Mouse (Mus musculus) Patski (cell line): Measurements from ENCODE around the gene Lrrc4. TPM values are rescaled to one million over a fixed set of nuclear protein-coding genes. Genes with fewer than 3 reads are reported as not detected.

Experiments
- ATAC-seq: fragments of 100-300 bp; one replicate; pipeline ENCODE4 v1.8.0; 2021
- CTCF ChIA-PET: fragments of 350-600 bp; sonication (Branson Sonifier 250); formaldehyde crosslinking; loops from one replicate; lab custom pipeline; 2022; ENCODE audit warnings: inconsistent platforms; lab: Charles Lee
- POLR2A ChIA-PET: fragments of 350-600 bp; sonication (Branson Sonifier 250); formaldehyde crosslinking; loops from one replicate; lab custom pipeline; 2022; ENCODE audit warnings: antibody characterized with exemption, inconsistent platforms; lab: Charles Lee
- DNase-seq: peaks from one replicate; pipeline ENCODE4 v3.0.0-alpha.2; 2011; ENCODE audit warnings: low read depth, low spot score
- H3K27me3 ChIP-seq: fragments of 371-371 bp; one replicate; pipeline ENCODE4 v1.5.1; 2021
- CTCF ChIP-seq: fragments of 100-300 bp; IDR thresholded peaks from one replicate; pipeline ENCODE4 v1.5.1; 2021
- in situ Hi-C: fragments of 300-500 bp; cut with MboI; formaldehyde crosslinking; loops from 3 replicates; pipeline ENCODE4 v1.11.1; 2018; ENCODE audit warnings: low pct_unique_long_range_greater_than_20kb, mixed read lengths
- polyA plus RNA-seq: library from polyadenylated mRNA; unstranded; gene quantifications from one replicate; pipeline ENCODE4 v1.2.3, GENCODE M21; 2021

Lrrc4 gene
- polyA plus RNA-seq, 1 experiment from 2014 or later: not detected

DNA sequence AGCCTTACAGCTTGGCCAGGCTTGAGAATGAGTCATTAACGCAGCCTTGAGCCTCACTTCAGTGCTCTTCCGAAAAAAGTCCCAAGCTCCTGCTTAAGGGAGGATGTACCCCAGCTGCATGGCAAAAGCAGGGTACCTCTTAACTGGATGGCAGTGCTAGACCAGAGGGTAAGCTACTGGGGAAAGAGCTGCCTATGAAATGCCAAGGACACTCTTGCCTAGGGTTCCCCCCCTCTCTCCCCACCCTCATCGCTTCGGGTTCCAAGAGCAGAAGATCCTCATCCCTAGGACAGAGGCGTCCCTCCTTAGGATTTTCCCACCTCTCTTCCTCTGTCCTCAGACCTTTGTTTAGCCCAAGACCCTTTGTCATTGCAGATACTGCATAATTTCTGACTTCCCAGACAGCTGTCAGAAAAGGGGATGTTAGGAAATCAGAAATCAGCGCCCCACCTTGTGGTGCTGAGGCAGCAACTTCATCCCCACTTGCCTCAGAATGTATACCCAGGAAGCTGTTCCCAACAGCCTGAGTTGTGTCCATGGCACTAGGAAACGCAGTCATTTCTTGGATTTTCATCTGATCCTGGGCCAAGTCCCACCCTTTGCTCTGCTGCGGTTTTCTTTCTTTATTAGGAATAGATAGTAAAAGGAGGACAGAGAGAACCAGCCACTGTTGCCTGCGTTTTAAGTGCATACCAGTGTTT is 4.7 kb downstream of the Lrrc4 start:
- ChIA-PET CTCF (interaction anchor here (1.3 kb wide), 1 partner anchor 16 kb away, joined by 4 read pairs; no protein-coding TSS in a partner anchor), POLR2A (no interaction called here)
- no peak for TF ChIP-seq CTCF
- ATAC-seq: no peak
- no peaks in the 10 kb centered on the region for H3K27me3 ChIP-seq
- DNase-seq: no peak
- in situ Hi-C loops: no loop called here

DNA sequence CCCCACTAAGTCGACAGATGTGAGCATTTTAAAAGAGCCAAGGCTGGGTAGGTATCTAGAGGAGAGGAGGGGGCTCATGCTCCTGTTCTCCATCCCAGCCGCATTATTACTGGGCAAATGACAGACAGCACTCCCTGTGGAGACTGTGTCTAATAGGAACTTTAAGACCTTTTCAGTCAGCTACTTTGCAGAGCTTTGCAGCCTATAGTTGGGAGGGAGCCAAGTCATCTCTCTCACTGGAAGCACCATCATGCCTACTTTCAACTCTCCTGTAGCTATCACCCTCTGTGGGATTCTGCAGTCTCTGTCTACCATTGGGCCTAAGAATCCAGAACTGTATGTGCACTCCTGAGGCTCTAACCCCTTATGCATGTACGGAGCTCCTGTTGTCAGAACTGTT is 5.7 kb downstream of the Lrrc4 start:
- H3K27me3 ChIP-seq: no peaks in the 10 kb centered on the region
- in situ Hi-C loops: no loop called here
- CTCF ChIA-PET: no interaction called here
- POLR2A ChIA-PET: no interaction called here
- no peak for ATAC-seq
- TF ChIP-seq CTCF: no peak
- DNase-seq: no peak

DNA sequence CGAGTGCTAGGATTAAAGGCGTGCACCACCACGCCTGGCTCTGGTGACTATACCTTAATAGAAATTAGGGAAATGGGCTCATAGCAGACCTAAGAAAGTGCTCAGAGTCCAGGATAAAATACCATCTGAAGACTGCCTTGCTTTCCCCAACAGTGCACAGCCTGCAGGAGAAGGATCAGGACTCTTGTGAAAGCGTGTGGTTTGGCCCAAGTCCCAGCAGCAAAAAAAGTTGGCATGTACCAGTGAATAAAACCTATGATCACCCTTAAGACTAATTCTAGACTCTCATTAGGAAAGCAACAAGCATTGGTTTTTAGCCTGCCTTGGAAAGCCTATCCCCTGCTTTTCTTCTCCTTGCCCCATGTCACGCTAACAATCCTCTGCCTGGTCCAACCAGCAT is 7.7 kb downstream of the Lrrc4 start:
- CTCF ChIA-PET: no interaction called here
- TF ChIP-seq CTCF: no peak
- ATAC-seq: peak; percentile 53
- no peaks in the 10 kb centered on the region for H3K27me3 ChIP-seq
- POLR2A ChIA-PET: no interaction called here
- peak; percentile 66 for DNase-seq
- in situ Hi-C loops: no loop called here

DNA sequence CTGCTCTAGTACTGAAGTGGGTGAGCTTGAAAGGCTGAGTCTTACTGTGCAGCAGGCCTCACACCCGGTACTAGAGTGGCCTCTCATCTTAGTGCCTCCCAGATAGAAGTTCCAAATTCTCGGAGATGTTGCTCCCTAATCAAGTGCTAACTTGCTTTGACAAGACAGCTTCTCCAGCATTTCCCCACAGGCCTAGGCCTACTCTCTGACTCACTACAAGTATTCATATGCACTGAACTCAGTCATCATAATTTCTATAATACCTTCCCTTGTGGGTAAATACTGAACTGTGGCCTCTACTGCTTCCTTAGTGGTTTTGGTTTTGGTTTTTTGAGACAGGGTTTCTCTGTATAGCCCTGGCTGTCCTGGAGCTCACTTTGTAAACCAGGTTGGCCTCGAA is 8.2 kb downstream of the Lrrc4 start:
- ATAC-seq: no peak
- in situ Hi-C loops: no loop called here
- ChIA-PET POLR2A (no interaction called here), CTCF (no interaction called here)
- DNase-seq: no peak
- TF ChIP-seq CTCF: no peak
- no peaks in the 10 kb centered on the region for H3K27me3 ChIP-seq

DNA sequence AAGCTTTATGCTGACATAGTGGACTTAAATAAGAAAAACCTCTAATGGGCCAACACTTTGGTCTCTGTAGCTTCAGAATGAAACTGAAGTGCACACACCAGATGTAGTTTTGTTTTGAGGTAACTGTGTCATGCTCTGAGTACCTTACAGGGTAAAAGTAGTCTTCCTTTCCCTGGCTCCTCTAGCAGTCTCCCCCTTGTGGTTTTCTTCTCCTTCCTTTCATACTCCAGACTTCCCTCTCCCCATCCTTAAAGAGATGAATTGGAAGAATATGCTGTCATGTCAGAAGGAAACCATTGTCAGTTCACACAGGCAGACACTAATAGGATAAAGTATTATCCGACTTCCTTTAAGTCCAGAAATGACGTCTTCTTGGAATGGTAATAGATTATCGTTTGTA is 9.3 kb downstream of the Lrrc4 start:
- DNase-seq (no peak), ATAC-seq (no peak)
- H3K27me3 ChIP-seq: no peaks in the 10 kb centered on the region
- in situ Hi-C loops: no loop called here
- ChIA-PET CTCF (interaction anchor here (1.1 kb wide), 1 partner anchor 26 kb away, joined by 4 read pairs; no protein-coding TSS in a partner anchor), POLR2A (no interaction called here)
- TF ChIP-seq CTCF: no peak

DNA sequence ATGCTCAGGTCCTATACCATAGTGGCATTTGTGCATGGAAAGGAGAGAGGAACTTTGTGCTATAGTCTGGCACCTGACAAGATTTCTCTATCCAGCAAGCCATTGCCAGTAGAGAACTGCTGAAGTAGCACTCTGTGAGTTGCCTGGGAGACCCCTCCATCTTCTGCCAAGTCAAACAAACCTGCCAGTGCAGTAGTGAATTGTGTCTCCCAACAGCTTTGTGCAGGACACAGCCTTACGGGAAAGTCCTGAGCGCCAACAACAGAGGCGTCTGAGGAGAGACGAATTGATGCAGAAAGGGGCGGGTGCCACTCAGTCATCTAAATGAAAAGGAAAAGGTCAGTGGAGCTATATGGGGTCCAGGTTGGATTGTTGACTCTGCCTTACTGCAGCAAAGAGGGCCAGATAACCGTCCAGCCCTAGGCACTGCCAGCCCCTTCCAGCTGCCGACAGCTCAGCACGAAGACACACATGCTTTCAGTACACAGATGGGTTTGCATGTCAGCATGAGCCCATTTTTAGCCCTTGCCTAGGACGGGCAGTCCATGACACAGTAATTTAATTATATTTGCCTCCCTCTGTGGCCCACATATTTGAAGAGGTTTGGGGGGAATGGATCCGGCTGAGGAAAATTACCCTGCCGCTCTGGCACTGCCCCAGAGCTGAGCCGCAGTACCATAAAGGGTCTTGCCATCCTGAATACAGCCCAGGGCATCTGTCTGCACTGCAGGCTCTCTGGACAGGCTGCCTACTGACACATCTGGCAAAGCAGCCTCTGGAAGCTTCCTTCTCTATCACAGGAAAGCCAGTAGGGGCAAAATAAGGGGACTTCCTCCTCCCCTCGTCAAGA is 11.8 kb downstream of the Lrrc4 start:
- in situ Hi-C loops: no loop called here
- CTCF ChIA-PET: no interaction called here

DNA sequence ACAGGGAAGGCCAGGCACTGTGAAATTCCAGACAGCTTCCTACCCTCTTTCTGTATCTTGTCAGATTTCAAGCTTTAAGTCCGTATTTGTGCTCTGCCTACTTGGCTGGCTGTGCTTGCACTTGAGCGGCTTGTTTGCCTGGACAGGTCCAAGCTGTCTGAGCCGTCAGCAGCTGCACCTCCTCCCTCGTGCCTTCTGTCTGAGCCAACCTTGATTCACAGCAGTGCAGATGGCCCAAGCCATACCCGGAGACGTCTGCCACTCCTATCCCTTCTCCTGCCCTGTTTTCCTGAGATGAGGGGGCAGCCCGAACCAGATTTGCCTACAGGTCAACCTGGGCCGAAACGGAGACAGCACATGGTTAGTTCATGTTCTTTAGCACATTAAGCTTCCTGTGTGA is 14.5 kb downstream of the Lrrc4 start:
- no peaks in the 10 kb centered on the region for H3K27me3 ChIP-seq
- ATAC-seq: no peak
- no peak for TF ChIP-seq CTCF
- ChIA-PET CTCF (interaction anchor here (1.2 to 1.8 kb wide), 2 partner anchors 9 to 13 kb away, joined by 3 to 7 read pairs; no protein-coding TSS in a partner anchor), POLR2A (no interaction called here)
- DNase-seq: no peak
- in situ Hi-C loops: no loop called here

More for the DNA sequence above, 11.8 kb downstream of the Lrrc4 start:
- DNase-seq (no peak), ATAC-seq (no peak)
- no peak for TF ChIP-seq CTCF
- POLR2A ChIA-PET: no interaction called here
- no peaks in the 10 kb centered on the region for H3K27me3 ChIP-seq

DNA sequence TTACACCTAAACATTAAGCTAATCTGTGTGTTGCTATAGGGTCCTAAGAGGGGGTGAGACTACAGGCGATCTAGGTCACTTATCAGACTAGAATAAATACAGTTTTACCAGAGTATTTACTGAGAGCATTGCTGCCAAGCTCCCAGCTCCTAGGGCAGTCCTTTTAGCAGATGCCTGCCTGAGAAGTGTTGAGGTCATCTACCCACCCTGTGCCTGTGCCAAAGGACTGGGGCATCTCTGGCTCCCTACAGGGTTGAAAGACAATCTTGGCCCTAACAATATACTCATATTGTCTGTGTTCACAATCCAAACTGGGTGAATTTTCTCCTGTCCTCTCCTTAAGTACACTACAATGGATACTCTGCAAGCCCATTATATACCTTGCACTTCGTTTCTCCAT is 16.7 kb downstream of the Lrrc4 start:
- no peak for TF ChIP-seq CTCF
- ChIA-PET POLR2A (interaction anchor here (0.6 kb wide), 1 partner anchor 83 kb away, joined by 3 read pairs; no protein-coding TSS in a partner anchor), CTCF (interaction anchor here (0.8 kb wide), 1 partner anchor 10 kb away, joined by 3 read pairs; no protein-coding TSS in a partner anchor)
- H3K27me3 ChIP-seq: no peaks in the 10 kb centered on the region
- in situ Hi-C loops: no loop called here
- no peak for DNase-seq
- ATAC-seq: no peak

DNA sequence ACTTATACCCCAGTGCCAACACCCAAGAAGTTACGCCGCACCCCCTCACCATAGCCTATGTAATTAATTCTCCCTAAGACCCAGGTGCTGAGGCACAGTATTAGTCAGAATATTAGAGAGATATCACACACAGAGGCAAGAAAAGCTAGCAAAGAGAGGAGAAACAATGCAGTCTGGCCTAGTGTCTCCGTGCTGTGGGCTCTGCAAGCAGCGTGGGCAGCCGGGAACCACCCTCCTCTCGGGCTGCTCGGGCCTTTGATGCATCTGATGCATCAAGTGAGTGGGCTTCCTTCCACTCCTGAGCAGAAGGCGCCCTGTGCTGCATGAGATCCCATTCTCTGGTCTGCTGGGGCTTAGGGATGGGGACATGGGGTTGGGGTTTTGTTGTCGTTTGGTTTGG is 18.5 kb downstream of the Lrrc4 start:
- in situ Hi-C loops: no loop called here
- POLR2A ChIA-PET: no interaction called here
- DNase-seq: no peak
- CTCF ChIA-PET: no interaction called here
- TF ChIP-seq CTCF: no peak
- H3K27me3 ChIP-seq: no peaks in the 10 kb centered on the region
- no peak for ATAC-seq

DNA sequence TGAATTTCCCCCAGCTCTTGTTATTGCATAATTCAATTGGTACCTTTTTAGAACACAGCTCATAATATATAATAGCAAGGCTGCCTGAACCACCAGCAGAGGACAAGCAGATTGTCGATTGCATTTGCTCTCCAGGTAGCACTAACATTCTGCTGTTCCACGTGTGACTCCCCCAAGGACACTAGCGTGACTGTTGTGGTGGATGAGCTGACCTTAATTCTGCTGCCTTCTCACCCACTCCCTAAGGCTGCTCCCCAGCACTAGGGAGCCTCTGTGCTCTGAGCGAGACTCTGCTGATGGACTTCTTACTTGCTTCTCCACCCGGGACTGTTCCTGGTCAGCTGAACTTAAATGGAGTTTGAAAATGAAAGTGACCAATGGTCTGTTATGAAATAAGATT is 26.8 kb downstream of the Lrrc4 start:
- DNase-seq: no peak
- POLR2A ChIA-PET: no interaction called here
- CTCF ChIA-PET: interaction anchor here (1.0 to 1.5 kb wide), 4 partner anchors 10 to 18 kb away, joined by 3 to 4 read pairs (median 4); no protein-coding TSS in a partner anchor
- no peak for ATAC-seq
- no peaks in the 10 kb centered on the region for H3K27me3 ChIP-seq
- in situ Hi-C loops: no loop called here
- no peak for TF ChIP-seq CTCF
